Mouse (Mus musculus) liver, postnatal 0 days (tissue): ENCODE results near the gene Dlst. TPM values are rescaled to one million over a fixed set of nuclear protein-coding genes. Genes with fewer than 3 reads are reported as not detected.
A peak's percentile ranks its signal among the peaks of the same experiment; 100 is the strongest.

Source experiments
- ATAC-seq: fragments of 200-750 bp; cut with Nextera tagmentation; 2 replicates; pipeline ENCODE4 v1.8.0; 2017; ENCODE audit warnings: mild to moderate bottlenecking, moderate library complexity
- DNase-seq: peaks from one replicate; pipeline ENCODE4 v3.0.0-alpha.2; 2016
- H3K27ac ChIP-seq: fragments of 300-500 bp; sonication (generic); 2 replicates; pipeline ENCODE4 v1.5.1; 2014; ENCODE audit warnings: antibody characterized with exemption, moderate library complexity, mild to moderate bottlenecking, low read depth
- H3K27me3 ChIP-seq: fragments of 300-500 bp; sonication (generic); 2 replicates; pipeline ENCODE4 v1.6.1; 2014; ENCODE audit warnings: low read length, control low read depth, mixed read lengths; ENCODE audit not compliant: insufficient read depth
- H3K36me3 ChIP-seq: fragments of 300-500 bp; sonication (generic); replicated peaks from 2 replicates; pipeline ENCODE4 v1.6.1; 2014; ENCODE audit warnings: mild to moderate bottlenecking, control low read depth, low read length, moderate library complexity, mixed read lengths; ENCODE audit not compliant: insufficient read depth
- H3K4me1 ChIP-seq: fragments of 300-500 bp; sonication (generic); 2 replicates; pipeline ENCODE4 v1.6.1; 2014; ENCODE audit warnings: antibody characterized with exemption, mild to moderate bottlenecking, control low read depth; ENCODE audit not compliant: insufficient read depth
- H3K4me2 ChIP-seq: fragments of 300-500 bp; sonication (generic); 2 replicates; pipeline ENCODE4 v1.6.1; 2014; ENCODE audit warnings: low read depth, mild to moderate bottlenecking, low read length, moderate library complexity, mixed read lengths
- H3K4me3 ChIP-seq: fragments of 300-500 bp; sonication (generic); 2 replicates; pipeline ENCODE4 v1.5.1; 2014; ENCODE audit warnings: low read depth, low read length
- H3K9ac ChIP-seq: fragments of 300-500 bp; sonication (generic); replicated peaks from 2 replicates; pipeline ENCODE4 v1.6.1; 2014; ENCODE audit warnings: mild to moderate bottlenecking, moderate library complexity
- H3K9me3 ChIP-seq: fragments of 300-500 bp; sonication (generic); 2 replicates; pipeline ENCODE4 v1.6.1; 2016; ENCODE audit warnings: mild to moderate bottlenecking, control low read depth, low read length, mixed read lengths
- CTCF ChIP-seq: sonication (generic); IDR thresholded peaks from 2 replicates; pipeline ENCODE4 v1.5.1; 2016; ENCODE audit warnings: antibody characterized with exemption, low read depth
- EP300 ChIP-seq: IDR thresholded peaks from 2 replicates; pipeline ENCODE4 v1.6.1; 2016; ENCODE audit warnings: antibody characterized with exemption, low read depth, mild to moderate bottlenecking
- WGBS: fragments of 180-500 bp; shearing (Covaris S2); extraction: QIAGEN DNeasy Blood & Tissue Kit; methylation state at CpG from one replicate; pipeline ENCODE4 v1.1.7; 2014; ENCODE audit not compliant: insufficient replicate concordance; 5-methylcytosine and 5-hydroxymethylcytosine counted together
- polyA plus RNA-seq: library from polyadenylated mRNA; unstranded; fragments of >200 nt; fragmentation: Nextera tagmentation; extraction: Ambion mirVana; gene quantifications from 2 replicates; pipeline ENCODE4 v1.2.1, GENCODE M21; 2015

Dlst gene
- polyA plus RNA-seq, 1 experiment from 2014 or later, result 76.4 TPM

DNA sequence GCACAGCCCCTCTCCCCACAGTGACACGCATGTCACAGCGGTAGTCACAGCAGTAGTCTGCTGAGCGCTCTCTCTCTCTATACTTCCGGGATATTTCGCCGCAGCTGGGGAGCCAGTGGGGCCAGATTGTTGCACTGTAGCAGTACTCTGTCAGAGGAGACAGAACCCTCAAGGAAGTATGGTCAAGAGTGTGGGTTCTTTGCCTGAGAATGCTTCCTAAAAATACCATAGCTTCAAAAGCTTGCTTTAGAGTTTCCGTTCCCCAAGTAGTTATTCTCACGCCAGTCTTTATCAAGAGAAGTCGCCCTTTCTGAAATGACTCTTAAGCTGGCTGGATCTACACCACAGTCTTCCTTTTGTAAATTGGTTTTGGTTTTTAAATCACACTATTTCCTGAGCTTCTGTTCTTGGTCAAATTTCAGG, 12.5 kb downstream of the Dlst start:
- Histone ChIP-seq H3K4me2 (no peak overlapping the region), H3K27ac (no peak overlapping the region), H3K4me3 (no peak overlapping the region), H3K4me1 (no peaks in the 10 kb centered on the region), H3K27me3 (no peaks in the 10 kb centered on the region), H3K9me3 (no peaks in the 10 kb centered on the region), H3K9ac (no peak overlapping the region), H3K36me3 (peaks cover 82% of the 10 kb centered on the region)
- ATAC-seq, result no peak
- TF ChIP-seq CTCF, result no peak
- no peak for TF ChIP-seq EP300
- no peak for DNase-seq
- WGBS, result 70% methylated on average over 9 of the region's 9 CpGs

DNA sequence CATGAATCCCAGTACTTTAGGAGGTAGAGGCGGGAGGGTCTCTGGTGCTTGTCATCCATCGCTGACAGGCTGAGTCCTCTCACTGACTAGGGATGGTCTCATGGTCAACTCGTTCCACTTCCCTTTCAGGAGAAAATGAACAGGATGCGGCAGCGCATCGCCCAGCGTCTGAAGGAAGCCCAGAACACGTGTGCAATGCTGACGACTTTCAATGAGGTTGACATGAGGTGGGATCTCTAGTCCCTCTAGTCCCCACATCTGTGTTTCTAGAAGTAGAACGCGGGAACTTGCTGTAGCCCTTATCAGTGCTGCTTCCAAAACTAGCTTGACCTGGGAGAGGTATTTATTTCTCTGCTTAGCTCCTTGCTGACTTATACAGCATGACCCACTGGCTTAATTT, 13.0 kb downstream of the Dlst start:
- Histone ChIP-seq H3K27ac (no peak overlapping the region), H3K9me3 (no peaks in the 10 kb centered on the region), H3K4me2 (no peak overlapping the region), H3K4me1 (no peaks in the 10 kb centered on the region), H3K4me3 (no peak overlapping the region), H3K36me3 (peaks cover 82% of the 10 kb centered on the region), H3K9ac (no peak overlapping the region), H3K27me3 (no peaks in the 10 kb centered on the region)
- no peak for TF ChIP-seq CTCF
- TF ChIP-seq EP300, result no peak
- no peak for ATAC-seq
- no peak for DNase-seq
- 79% methylated on average over 11 of the region's 11 CpGs for WGBS

DNA sequence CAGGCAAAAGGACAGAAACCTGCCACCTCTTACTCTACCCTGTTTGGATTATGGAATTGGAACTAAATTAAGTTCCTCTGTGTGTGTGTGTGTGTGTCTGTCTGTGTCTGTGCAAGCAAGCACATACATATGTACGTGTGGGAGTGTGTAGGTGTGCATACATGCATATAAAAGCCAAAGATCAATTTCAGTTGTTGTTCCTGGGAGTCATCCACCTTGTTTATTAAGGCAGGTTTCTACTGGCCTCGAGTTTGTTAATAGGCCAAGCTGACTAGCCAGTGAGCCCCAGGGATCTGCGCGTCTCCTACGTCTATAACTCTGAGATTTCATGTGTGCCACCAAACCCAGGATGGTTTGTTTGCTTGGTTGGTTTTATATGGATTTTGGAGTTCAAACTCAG, 14.1 kb downstream of the Dlst start:
- no peaks in the 10 kb centered on the region for H3K27me3 ChIP-seq
- no peak overlapping the region for H3K4me3 ChIP-seq
- no peak for TF ChIP-seq CTCF
- TF ChIP-seq EP300, result no peak
- no peak overlapping the region for H3K4me2 ChIP-seq
- 91% methylated on average over 5 of the region's 5 CpGs for WGBS
- no peaks in the 10 kb centered on the region for H3K9me3 ChIP-seq
- peaks cover 80% of the 10 kb centered on the region for H3K36me3 ChIP-seq
- no peak overlapping the region for H3K27ac ChIP-seq
- H3K9ac ChIP-seq, result no peak overlapping the region
- ATAC-seq, result no peak
- H3K4me1 ChIP-seq, result no peaks in the 10 kb centered on the region
- no peak for DNase-seq

DNA sequence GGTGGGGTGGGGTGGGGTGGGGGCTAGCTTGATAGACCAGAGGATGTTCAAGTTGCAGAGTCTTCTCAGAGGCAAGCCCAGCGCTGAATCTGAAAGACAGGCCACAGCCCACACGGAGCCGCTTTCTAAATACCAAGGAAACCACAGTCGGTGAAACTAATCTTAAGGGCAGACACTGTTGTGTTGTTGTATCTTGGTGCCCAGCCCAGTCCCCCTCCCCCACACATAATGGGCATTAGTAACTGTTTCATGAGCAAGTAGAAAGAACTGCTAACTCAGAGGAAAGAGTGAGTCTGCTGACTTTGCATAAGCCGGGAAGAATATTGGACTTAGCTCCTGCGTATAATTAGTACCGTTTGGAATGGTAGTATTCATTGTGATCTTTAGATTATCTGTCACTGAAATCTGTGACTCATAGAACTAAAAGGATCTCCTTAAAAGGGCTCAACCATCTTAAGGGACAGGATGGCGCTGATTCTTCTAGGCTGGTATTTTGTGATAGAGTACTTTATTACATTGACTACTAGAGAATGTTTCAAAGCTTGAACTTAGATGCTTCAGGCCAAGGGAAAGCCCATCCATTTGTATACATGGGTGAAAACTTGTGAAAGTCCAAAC, 16.5 kb downstream of the Dlst start:
- Histone ChIP-seq H3K27me3 (no peaks in the 10 kb centered on the region), H3K4me1 (no peaks in the 10 kb centered on the region), H3K9ac (no peak overlapping the region), H3K4me3 (no peak overlapping the region), H3K9me3 (no peaks in the 10 kb centered on the region), H3K4me2 (no peak overlapping the region), H3K36me3 (peaks cover 79% of the 10 kb centered on the region), H3K27ac (no peak overlapping the region)
- 64% methylated on average over 8 of the region's 8 CpGs for WGBS
- no peak for ATAC-seq
- TF ChIP-seq CTCF (no peak), EP300 (no peak)
- no peak for DNase-seq

DNA sequence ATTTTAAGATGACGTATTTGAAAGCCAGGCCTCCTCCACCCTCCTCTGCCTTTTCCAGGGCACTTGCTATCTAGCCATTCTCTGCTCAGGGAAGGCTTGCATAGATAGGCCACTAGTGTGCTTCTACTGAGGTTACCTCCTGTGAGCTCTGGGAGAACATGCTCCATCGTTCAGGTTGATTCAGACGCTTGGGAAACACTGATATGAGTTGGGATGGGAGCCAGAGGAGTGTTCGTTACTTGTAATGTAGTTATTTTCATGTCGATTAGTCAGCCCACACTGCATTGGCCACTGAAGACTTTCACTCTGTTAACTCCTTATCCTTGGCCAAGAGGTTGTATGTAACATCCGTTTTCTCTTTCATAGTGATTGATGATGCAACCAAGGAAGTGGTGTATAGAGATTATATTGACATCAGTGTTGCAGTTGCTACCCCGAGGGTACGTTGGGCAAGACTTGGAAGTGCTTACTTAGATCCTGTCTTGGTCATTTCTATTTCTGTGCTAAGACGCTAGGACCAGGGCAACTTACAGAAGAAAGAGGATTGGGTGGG, 18.9 kb downstream of the Dlst start:
- H3K27me3 ChIP-seq, result no peaks in the 10 kb centered on the region
- H3K4me3 ChIP-seq, result no peak overlapping the region
- H3K9ac ChIP-seq, result no peak overlapping the region
- H3K27ac ChIP-seq, result 0 out of 2 replicates have a peak overlapping the region, but pooled peaks have one; percentile 22
- 75% methylated on average over 9 of the region's 9 CpGs for WGBS
- H3K9me3 ChIP-seq, result no peaks in the 10 kb centered on the region
- no peak for ATAC-seq
- no peaks in the 10 kb centered on the region for H3K4me1 ChIP-seq
- TF ChIP-seq CTCF (no peak), EP300 (no peak)
- peaks cover 79% of the 10 kb centered on the region for H3K36me3 ChIP-seq
- H3K4me2 ChIP-seq, result no peak overlapping the region
- no peak for DNase-seq

DNA sequence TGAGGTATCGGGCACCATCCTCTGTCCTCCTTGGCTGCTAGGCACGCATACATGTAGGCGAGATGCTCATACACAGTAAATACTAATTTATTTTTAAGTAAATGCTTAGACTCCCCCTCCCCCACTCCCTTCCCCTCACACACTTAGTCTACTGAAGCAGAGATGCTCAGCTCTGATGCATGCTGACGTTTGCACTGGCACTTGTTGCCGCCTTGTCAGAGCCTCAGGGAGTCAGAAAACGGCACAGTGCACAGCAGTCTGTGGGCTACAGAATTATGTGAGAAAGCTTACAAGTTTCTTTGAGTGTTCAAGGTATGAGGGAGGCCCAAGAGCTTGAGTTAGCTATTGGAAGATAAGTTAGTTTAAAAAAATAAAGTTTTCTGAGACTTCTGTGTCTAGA, 20.7 kb downstream of the Dlst start:
- DNase-seq (no peak), ATAC-seq (no peak)
- Histone ChIP-seq H3K9ac (no peak overlapping the region), H3K4me2 (no peak overlapping the region), H3K9me3 (no peaks in the 10 kb centered on the region), H3K27ac (no peak overlapping the region), H3K27me3 (no peaks in the 10 kb centered on the region), H3K36me3 (peaks cover 69% of the 10 kb centered on the region), H3K4me3 (no peak overlapping the region), H3K4me1 (no peaks in the 10 kb centered on the region)
- TF ChIP-seq EP300 (no peak), CTCF (no peak)
- WGBS, result 85% methylated on average over 6 of the region's 6 CpGs
